Mouse (Mus musculus) naive thymus-derived CD4-positive, alpha-beta T cell, adult 2 months (primary cell): Measurements from ENCODE around the gene Hsd17b2.

Experiments
- DNase-seq: peaks from one replicate; pipeline ENCODE4 v3.0.0-alpha.2; 2011; ENCODE audit warnings: low read depth

The Hsd17b2 gene

GRCm38 (mm10) chr8:117772597-117772996 is 70.9 kb downstream of the Hsd17b2 start:
- DNase-seq = peak; percentile 10

- DNase-seq = no peak
These were observed 73.9 kb downstream of the Hsd17b2 start for GRCm38 (mm10) chr8:117775626-117776025.

DNA sequence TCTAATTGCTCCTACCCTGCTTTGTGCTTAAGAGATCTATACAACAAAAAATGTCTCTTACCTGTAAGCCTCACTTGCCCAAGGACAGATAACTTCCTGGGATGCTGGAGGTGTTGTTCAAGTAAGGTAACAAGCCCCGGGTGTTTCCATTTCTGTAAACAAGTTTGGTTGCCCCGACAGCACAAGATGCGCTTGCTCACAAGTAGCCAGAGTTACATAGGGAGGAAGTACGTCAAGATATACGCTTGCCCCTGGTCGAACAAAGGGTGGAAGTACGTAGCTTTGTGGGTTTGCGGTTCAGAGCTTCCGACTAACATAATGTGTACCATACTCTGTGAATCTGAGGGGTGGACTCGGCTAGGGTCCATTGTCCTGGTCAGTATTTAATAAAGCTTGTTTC is 74.4 kb downstream of the Hsd17b2 start:
- no peak for DNase-seq

DNA sequence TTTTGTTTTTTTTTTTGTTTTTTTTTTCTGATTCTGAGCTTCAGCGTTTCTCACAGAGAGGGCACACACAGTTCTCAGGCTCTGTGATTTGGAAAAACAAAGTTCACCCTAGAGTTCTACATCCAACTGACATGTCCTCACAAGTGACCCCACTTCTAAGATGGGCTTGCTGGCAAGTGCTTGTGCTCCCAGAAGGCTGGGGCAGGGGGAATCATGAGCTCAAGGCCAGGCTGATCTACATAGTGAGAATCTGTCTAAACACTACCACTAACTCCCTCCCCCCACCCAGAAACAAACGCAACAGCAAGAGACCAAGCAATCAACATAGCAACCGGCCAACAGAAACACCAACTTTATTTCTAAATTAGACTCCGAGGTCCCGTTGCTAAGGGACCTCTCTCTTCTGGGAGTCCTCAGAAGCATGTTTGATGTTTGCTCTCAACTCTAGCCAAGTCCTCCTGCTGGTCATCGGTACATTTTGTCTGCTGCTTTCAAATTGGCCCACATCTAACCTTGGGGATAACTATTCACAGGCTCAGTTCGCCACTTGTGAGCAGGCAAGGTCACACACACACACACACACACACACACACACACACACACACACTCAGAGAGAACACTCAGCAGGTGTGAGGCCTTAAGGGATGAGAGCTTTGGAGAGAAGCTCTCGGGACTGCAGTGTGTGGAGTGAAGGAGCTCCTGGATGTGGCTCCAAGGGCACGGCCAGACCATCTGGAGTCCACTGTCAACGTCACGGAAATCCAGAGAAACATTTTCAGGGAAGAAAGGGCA is 77.0 kb downstream of the Hsd17b2 start:
- no peak for DNase-seq

DNA sequence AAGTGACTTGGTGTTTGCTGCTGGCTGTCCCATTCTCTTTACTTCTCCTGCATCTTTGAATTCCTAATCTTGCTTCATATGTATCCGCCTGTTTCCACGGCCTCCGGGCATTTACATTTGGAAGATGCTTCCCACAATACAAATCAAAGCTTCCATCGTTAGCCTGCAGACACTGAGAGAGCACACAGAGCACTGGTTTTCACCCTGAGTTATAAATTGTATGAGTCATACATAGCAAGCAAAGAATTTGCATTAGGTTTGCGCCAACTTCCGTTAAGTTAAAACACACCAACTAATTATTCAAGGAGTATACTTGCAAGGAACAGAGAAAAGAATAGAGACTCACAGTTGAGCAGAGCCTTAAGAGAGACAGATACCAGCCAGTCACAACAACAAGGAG is 77.6 kb downstream of the Hsd17b2 start:
- no peak for DNase-seq

DNA sequence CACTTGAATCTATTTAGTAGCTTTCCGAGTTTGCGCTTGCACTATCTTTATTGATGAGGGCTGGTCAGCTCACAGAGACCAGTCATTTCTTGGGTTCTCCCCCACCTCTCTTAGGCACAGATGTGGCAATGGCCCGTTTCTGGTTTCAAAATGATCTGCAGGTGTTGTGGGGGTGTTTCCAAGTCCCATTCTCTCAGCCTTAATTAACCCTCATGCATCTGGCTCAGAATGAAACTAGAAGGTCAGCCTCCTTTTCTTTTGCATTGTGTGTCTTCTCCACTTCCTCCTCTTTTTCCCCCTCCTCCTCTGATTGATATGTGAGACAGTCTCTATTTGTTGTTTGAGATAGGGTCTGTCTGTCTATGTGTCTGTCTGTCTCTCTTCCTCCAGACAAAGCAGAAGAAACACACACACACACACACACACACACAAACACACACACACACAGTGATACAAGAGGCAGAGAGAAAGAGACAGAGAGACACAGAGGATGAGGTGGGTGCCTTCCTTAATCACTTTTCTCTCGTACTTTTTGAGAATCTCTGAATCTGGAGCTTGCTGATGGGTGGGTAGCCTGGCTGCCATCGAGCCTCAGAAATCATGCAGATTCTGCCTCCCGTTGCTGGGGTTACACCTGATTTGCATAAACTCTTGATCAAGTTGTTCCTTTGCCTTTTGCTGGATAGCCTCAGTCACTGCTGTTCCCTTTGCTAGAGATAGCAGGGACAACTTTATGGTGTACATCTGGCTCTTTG is 79.8 kb downstream of the Hsd17b2 start:
- no peak for DNase-seq

GRCm38 (mm10) chr8:117783021-117783420 is 81.3 kb downstream of the Hsd17b2 start:
- no peak for DNase-seq

- DNase-seq = no peak
These were observed 84.7 kb downstream of the Hsd17b2 start for GRCm38 (mm10) chr8:117786428-117786827.

DNA sequence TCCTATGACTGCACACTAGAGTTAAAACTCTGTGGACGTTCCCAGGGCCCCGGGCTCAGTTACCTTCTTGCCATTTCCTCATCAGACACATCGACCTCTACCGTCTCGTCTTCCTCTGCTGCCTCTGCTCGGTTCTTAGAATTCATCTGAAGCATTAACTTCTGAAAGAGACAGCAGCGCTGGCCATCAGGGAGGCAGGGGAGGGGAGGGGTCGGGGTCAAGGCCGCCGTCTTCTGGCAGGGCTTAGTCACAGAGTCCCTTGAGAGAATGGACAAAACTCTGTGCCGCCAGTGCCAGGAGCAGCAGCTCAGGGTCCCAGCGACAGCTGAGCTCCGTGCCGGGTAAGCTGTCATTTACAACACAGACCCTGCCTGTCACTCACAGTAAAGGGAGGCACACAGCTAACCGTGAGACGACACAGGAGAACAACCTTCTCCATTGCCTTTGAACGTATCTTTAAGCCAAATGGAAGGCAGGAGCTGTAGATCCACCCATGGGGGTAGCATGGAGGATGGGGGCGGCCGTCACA is 91.0 kb downstream of the Hsd17b2 start:
- DNase-seq = no peak

- no peak for DNase-seq
These were observed 92.9 kb downstream of the Hsd17b2 start for GRCm38 (mm10) chr8:117794581-117794980.

DNA sequence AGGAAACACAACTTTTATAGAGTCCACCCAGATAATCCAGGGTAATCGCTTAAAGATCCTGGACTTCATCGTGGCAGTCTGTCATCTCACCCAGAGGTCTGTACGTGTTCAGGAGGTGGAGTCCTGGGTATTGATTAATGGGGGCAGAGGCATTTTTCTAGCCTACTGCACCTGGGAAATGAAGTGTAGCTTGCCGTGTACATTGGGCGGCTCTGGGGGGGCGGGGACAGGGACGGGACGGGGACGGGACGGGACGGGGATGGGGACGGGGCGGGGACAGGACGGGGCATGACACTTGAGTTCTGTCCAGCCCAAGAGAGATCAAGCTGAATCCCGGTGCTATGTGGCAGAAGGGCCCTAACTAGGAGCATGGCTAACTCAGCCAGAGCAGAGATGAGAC is 94.8 kb downstream of the Hsd17b2 start:
- DNase-seq = no peak

DNA sequence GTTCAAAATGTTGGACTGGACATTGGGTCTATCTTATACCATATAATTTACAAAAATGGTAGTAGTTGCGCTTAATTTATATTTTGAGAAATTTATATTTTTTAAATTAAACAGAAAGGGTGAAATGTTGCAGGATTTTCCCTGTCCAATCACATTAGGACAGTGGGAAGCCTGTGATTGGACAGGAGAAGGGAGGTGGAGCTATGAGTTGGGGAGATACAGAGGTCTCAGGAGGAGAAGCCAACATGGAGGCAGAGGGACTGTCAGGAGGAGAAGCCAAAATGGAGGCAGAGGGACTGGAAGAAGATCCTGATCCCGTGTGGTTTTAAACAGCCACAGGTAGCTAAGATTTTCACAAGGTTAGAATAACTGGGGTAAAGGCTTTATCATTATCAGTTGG is 96.4 kb downstream of the Hsd17b2 start:
- no peak for DNase-seq

GRCm38 (mm10) chr8:117801443-117802298 is 100.0 kb downstream of the Hsd17b2 start, which contains the start of gene Mphosph6:
TSS of gene Mphosph6 (minus strand) at chr8:117801943.
- DNase-seq = peak; percentile 99

GRCm38 (mm10) chr8:117802299-117802689 is 100.6 kb downstream of the Hsd17b2 start:
- no peak for DNase-seq

GRCm38 (mm10) chr8:117805419-117805818 is 103.7 kb downstream of the Hsd17b2 start:
- DNase-seq = no peak
